Mouse (Mus musculus): ENCODE data around the gene Tex26. TPM values are rescaled to one million over a fixed set of nuclear protein-coding genes. Genes with fewer than 3 reads are reported as not detected.

Tex26 gene
- total RNA-seq, 2 experiments from 2014 or later, result 0.27 TPM; not detected in 1

DNA sequence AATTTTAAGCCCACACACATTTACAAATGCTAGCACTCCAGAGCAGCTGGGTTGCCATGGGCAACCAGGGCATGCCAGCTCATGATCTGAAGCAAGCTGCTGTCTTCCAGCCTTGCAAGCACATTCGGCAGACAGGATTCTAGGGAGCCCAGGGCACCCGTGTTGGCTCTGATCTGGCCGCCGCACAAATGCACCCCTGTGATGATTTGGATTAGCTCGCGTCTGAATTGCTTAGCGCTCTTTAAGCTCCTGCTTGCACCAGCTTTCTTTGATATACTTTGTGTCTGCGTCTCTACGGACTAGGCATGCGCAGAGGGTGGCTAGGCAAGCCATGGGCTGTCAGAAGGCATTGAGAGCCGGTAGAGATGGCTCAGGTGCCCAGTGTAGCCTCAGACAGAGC lies 49.7 kb downstream of the Tex26 start:
- no peak for DNase-seq

DNA sequence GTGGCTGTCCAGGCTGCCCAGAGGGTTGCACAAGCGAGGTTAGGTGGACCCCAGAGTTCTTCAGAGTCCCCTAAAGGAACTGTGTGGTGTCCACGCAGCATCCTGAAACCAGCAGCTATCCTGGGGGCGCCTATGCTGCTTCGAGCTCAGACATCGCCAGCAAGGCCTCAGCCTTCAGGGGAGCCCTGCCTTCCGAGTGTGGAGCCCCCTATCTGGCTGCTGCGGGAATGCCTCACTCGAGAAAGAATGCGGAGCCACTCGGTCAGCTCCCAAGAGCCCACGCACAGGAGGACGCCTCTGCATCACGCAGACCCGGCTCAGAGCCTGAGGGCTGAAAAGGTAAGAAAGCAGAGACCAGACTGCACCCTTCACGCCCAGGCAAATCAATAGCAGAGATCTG lies 50.8 kb downstream of the Tex26 start:
- no peak for DNase-seq

DNA sequence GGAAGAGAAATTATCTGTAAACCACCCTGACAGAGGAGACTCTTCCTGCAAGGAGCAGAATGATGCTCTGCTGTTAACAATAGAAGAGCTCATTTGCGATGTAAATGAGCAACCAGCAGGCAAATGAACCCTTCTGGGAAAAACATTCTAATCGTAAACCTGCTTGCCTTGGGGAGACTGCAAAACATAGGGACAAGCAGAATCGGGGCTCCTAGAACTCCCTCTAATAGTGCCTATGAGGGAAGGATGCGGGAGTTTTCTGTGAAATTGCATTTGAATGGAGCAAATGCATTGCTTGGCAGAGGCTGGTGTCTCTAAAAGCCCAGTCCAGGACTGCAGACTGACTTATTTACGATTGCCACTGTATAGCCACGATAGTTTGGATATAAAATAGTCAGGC lies 56.2 kb downstream of the Tex26 start:
- no peak for DNase-seq

DNA sequence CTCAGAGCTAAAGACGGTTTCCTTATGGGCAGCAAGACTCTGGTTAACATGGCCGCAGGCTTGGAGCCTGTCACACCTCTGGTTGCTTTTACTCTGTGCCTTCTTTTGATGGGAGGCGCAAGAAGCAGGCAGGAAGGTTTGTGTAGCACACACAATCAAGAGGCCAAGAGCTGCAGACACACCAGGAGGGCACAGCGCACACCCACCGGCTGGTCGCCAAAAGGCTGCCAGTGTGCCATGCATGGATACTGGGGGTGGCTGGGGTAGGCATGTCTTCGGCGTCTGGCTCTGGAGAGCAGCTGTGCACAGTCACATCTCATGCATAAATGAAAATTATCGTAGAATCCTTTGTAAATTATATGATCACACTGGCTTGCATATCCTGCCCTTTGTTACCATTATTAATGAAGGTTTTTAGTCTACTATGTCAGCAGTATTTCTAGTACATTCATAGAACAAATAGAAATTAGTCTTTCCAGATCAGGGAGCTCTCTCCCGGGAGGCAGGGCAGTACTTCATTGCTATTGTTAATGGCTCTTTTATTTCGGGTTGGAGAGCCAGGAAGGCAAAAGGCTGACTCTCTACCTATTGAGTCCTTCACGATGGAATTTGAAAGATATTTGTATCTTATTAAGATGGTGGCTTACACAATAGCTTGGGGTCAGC lies 57.1 kb downstream of the Tex26 start:
- DNase-seq, result no peak

DNA sequence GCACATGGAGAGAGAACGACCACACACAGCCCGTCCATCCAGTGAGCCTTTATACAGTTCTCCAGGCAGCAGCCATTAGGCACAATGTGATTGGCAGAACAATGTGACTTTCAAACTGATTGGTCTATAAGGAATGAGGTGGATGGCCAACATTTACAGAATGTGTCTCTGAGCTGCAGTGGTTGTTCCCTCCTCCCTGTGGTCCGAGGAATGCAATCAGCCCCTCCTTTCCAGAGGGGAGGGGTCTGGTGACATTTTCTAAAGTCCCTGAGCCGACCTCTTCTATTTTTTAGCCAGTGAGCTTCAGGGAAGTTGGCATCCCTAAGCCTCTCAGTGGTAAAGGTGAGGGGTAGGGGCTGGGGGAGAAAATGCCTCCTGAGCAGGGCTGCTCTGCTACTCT lies 60.5 kb downstream of the Tex26 start:
- no peak for DNase-seq

DNA sequence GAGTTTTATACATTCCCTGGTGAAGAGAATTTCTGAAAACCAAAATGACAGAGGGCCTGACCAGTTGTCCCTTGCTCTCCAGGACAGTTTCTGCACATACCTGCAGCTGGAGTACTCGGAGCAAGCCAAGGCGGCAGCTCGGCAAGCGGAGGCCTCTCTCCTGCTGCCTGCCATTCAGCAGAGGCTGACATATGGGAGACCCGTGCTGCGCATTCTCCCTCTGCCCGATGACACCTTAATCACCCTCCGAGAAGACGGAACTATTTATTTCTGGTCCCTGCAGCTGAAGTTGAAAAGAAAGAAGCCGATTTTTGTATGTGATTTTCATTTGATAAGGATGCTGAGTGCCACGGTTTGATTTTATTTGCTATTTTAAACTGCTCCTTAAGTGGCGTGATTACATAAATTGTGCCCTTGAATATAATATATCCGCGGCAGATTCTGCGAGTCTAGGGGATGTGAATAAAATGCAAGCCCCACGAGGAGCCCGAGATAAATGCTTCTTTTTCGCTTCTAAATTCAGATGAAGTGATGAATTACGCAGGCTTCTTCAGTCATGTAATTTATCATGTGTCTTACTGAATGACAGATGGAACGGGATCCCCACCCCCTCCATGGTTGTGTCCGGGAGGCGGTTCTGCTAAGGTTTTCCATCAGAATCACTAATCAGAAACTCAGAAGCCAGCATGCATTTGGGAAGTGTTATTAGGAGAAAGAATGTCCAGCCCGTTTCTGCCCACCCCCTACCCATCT lies 64.1 kb downstream of the Tex26 start:
- DNase-seq, result no peak

DNA sequence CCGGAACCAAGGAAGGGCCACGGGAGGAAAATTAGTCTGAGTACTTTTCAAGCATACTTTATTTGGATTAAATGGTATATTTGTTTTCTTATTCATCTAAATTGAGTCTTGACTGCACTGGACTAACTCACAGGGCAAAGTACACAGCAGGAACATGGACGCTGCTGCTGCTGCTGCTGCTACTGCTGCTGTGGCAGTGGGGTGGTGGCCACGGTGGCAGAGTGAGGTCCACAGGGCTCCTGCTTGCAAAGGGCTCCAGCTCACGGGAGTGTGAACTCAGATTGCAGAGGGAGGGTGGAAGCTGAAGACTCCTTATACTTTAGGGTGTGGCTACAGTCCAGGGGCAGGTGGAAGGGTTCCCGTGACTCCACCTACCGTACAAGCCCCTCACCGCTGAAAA lies 65.5 kb downstream of the Tex26 start:
- DNase-seq, result no peak

DNA sequence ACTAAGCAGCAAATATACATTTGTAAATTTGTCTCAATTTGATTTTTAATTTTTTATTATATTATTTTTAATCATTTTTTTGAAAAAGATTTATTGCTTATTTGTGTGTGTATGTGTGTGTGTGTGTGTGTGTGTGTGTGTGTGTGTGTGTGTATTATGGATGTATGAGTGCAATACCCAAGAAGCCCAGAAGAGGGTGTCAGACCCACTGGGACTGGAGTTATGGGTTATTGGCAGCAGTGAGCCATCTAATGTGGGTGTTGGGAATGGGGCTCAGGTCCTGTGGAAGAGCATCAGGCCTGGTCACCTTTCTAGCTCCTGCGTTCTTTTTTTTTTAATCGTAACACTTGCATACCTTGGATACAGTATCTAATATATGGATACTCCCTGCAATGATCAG lies 66.6 kb downstream of the Tex26 start:
- DNase-seq, result no peak

DNA sequence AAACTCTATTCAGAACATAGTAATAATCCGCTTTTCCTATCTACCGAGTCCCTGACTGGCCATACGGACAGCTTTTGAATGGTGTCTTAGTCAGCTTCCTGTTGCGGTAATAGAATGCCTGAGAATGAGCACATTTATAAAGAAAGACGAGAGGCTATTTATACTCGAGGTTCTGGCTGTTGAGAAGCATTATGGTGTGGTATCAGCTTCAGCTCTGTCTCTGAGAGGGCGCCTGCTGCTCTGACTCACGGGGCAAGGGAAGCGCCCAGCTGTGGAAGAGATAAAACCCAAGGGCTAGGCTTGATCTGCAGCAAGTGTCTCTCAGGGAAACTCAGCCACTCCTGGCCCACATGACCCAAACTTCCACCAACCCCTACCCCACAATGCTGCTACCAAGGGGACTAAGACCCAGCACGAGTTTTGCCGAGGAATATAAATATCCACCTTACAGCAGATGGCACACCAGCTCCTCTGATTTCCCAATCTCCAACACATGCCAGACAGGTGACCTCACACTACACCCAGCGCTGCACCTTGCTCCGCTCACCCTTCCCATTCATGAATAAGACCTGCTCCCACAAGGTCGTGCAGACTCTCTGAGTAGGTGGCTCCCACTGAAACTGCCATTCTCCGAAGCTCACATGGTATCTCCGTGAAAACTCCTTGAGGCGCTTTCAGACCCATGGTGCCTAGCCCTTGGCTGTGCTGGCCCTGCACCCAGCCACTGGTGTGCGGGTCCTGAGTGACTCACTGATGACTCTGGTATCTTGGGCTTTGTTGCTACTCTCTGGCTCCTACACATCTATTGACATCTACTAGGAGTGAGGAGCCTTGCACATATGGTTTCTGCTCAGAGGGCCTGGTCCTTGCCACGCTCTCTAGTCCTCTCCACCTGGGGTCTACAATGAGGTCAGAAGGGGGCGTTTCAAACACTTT lies 68.9 kb downstream of the Tex26 start:
- no peak for DNase-seq

DNA sequence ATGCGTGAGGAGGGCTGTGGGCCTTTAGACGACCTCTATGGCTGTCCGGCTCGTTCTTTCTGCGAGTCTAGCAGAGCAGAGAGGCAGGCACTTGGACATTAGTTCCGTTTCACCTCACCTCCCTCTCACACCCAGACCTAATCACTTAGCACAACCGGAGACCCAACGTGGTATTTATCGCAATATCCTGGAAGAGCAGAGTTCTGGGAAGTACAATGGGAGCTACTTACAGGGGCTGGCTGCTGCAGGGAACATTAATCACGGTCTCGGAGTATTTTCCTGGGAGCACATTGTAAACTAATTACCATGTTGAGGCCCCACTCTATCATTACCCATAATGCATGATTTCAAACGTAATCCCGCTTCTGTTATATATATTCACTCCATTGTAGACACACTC lies 70.9 kb downstream of the Tex26 start:
- DNase-seq, result no peak

DNA sequence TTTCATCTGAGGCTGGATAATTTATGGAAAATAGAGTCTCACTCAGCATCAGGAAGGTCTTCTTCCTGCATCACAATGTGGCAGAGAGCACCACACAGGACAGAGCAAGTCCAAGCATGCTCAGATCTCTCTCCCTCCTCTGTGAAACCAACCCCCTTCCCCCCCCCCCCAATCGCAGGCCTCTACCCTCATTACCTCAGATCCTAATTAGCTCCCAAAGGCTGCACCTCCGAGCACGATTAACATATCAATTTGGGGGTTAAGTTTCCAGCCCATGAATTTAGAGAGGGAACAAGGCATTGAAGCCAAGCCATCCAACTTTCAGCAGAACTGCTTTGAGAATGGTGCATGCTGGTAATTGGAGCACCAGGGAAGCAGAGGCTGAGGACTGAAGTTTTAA lies 73.2 kb downstream of the Tex26 start:
- no peak for DNase-seq

DNA sequence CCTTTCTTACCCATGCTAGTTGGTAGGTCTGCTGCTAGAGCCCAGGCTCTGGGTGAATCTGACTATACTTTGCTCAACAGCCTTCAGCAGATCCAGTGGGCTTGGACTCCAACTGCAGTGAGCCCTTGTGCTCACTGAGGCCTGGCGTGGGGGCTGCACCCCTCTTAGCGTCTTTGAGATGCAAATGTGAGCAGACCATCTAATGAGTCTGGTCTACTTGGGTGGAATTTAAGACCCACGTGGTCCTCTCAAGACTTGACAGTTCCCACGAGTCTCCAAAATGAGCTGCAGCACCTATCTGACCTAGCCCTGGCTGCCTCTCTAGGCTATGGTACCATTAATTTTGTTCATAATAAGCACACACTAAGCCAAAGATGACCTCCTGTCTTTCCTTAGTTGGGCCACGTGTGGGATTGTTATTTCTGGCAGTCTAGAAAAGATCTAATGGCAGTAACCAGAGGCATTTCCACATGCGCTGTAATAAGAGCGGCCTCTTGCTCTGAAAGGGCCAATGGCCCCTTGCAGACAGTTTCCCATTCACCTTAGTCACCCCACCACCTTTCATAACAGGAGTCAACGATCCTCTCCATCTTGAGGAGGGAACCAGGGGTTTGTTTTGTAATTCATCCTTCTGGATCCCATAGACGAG lies 74.1 kb downstream of the Tex26 start:
- no peak for DNase-seq

DNA sequence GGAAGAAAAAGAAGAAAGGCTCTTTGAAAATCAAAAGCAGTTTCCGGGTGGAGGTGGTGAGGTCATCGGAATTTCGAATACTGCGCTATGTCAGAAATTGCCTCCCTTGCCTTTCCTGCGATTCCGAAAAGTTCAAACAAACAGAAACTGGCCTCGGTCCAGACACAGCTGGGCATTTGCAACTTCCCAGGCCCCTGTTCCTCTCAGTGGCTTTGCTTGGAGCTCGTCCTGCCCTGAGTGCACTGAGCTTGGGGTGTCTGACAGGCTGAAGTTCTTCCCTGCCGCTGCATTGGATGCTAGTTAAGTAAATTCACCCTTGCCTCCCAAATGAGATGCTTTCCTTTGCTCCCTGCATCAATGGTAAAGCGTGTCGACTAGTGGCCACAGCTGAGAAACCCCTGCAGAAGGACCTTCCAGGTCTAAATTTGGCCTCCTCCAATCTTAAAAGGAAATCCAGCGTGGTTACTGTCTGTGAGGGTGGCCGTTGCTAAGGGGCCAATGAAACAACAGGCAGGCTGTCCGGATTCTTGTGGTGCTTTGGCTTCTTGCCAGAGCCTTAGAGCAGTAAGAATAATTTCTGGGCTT lies 74.7 kb downstream of the Tex26 start:
- peak; percentile 47 for DNase-seq

DNA sequence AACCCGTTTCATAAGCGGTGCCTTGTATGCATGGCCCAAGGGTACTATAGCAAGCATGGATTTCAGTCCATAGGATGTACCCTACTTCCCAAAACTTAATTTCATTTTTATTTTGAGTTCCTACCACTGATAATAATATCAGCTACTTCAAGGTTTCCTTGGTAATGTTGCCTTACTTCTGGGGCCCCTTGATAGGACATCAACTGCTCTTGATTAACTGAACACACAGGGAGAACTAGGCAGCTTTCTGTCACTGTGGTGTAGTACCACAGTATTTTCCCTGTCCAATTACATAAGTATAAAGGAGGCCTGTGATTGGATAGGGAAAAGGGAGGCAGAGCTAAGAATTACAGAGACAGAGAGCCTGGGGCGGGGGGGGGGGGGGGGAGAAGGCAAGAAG lies 75.4 kb downstream of the Tex26 start:
- no peak for DNase-seq

DNA sequence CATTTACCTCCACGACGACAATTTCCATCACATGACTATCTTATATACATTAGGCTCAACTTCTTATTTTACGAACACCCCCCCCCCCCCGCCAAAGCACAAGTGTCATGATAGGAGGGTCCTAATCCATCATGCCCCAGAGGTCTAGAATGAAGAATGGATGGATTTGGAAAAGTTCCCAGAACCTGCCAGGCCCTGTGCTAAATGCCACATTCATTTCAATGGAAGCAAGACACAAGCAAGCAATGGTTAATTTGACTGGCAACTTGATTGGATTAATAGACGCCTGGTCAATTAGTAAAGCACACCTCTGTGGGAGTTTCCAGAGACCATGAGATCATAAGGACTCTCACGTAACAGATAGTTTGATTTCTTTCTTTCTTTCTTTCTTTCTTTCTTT lies 77.7 kb downstream of the Tex26 start:
- DNase-seq, result no peak

Other genes starting within 250 kb of the Tex26 start
- 10 to 100 TPM in 1 of 2 experiments, 1 to 10 TPM in 1; 7.3 to 10.5 TPM for gene Alox5ap, start 174.9 kb upstream of the Tex26 start, total RNA-seq (2021)
- gene Medag, start 27.9 kb upstream of the Tex26 start, total RNA-seq (2021), result 10 to 100 TPM; 19.6 to 21.6 TPM
- gene Wdr95, start 89.0 kb downstream of the Tex26 start, total RNA-seq (2021), result under 1 TPM in 1 of 2 experiments, not detected in 1; 0.14 TPM
- 10 to 100 TPM; 30.0 to 37.7 TPM for gene Hsph1, start 196.7 kb downstream of the Tex26 start, total RNA-seq (2021)
- gene B3glct, start 238.6 kb downstream of the Tex26 start, total RNA-seq (2021), result 1 to 10 TPM; 6.6 to 8.4 TPM

Measured in gastrocnemius, postnatal 10 days (tissue).